Mouse (Mus musculus) adrenal gland, adult (tissue): ENCODE measurements around the gene Ak2.

ENCODE experiments used
- DNase-seq, 2 experiments: peaks; one replicate each; pipeline ENCODE4 v3.0.0; 2022 to 2023; ENCODE audit warnings: low spot score in 1 of 2; ENCODE audit not compliant: inconsistent age in 2 of 2

Ak2 gene

GRCm38 (mm10) chr4:129035851-129036445 lies 44.2 kb downstream of the Ak2 start:
- peak; percentile 68 to 85 for DNase-seq

GRCm38 (mm10) chr4:129047721-129048421 lies 56.1 kb downstream of the Ak2 start:
- DNase-seq = no peak

GRCm38 (mm10) chr4:129048501-129049305 lies 56.9 kb downstream of the Ak2 start:
- peak; percentile 81 to 89 for DNase-seq

- DNase-seq = peak; percentile 40 to 76
Observed at GRCm38 (mm10) chr4:129049306-129050011, 57.7 kb downstream of the Ak2 start.

GRCm38 (mm10) chr4:129050365-129050764 lies 58.6 kb downstream of the Ak2 start:
- DNase-seq = no peak

- no peak for DNase-seq
Observed at GRCm38 (mm10) chr4:129050901-129051417, 59.2 kb downstream of the Ak2 start.

- no peak for DNase-seq
Observed at GRCm38 (mm10) chr4:129051461-129052183, 59.9 kb downstream of the Ak2 start.

- DNase-seq = no peak
Observed at GRCm38 (mm10) chr4:129054757-129055156, 63.0 kb downstream of the Ak2 start.

GRCm38 (mm10) chr4:129055562-129055961 lies 63.8 kb downstream of the Ak2 start:
- DNase-seq = no peak

GRCm38 (mm10) chr4:129057533-129058206 lies 65.9 kb downstream of the Ak2 start:
- DNase-seq = peak; percentile 97 to 98

- DNase-seq = peak; percentile 73 to 87
Observed at GRCm38 (mm10) chr4:129058207-129059092, 66.7 kb downstream of the Ak2 start, which contains the start of gene Rnf19b. Gene Rnf19b (plus strand): TSS chr4:129058271.

GRCm38 (mm10) chr4:129059125-129059551 lies 67.4 kb downstream of the Ak2 start:
- DNase-seq = peak; percentile 41 to 72

- peak in 1 of 2 experiments; percentile 63 for DNase-seq
Observed at GRCm38 (mm10) chr4:129059922-129060321, 68.2 kb downstream of the Ak2 start.
